Mouse (Mus musculus) G1E (cell line): ENCODE data around the gene Spta1.

Source experiments
- CTCF ChIP-seq: IDR thresholded peaks from 2 replicates; pipeline ENCODE4 v1.5.1; 2012; ENCODE audit warnings: low read depth, low read length, inconsistent platforms, mixed read lengths
- GATA1 ChIP-seq: IDR thresholded peaks from 2 replicates; pipeline ENCODE4 v1.6.1; 2012; ENCODE audit warnings: borderline replicate concordance, low read length, inconsistent platforms, mixed read lengths
- GATA2 ChIP-seq: IDR thresholded peaks from 2 replicates; pipeline ENCODE4 v1.6.1; 2012; ENCODE audit warnings: low read depth, low read length, inconsistent platforms, borderline replicate concordance
- POLR2AphosphoS5 ChIP-seq: IDR thresholded peaks from 2 replicates; pipeline ENCODE4 v1.6.1; 2012; ENCODE audit warnings: low read depth, low read length, inconsistent platforms; ENCODE audit not compliant: insufficient replicate concordance
- TAL1 ChIP-seq: conservative IDR thresholded peaks from 2 replicates; pipeline ENCODE4 v1.6.1; 2012; ENCODE audit warnings: low read depth, low read length, inconsistent platforms, mixed read lengths

DNA sequence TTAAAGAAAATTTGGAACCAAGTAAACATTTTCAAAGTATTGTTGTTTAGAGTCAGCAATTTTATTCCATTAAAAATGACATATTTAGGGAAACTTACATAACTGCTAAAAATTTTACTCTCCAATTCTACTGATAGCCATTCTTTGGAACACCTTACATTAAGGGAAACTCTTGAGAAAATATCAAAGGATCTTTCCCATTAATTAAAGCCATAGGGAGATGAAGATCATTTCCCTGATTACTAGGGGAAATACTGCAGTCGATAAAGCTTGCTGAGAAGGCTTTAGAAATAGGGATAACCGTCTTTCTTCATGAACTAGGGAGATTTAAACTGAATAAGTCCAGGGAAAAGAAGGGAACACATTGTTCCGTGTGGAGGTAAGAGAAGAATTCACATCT is 41.4 kb upstream of the Spta1 start, which contains the start of gene Olfr424:
- TF ChIP-seq CTCF, result no peak
- no peak for TF ChIP-seq TAL1
- TF ChIP-seq GATA1, result no peak
- no peak for TF ChIP-seq POLR2AphosphoS5
- TF ChIP-seq GATA2, result no peak
